In the genomic region with DNA sequence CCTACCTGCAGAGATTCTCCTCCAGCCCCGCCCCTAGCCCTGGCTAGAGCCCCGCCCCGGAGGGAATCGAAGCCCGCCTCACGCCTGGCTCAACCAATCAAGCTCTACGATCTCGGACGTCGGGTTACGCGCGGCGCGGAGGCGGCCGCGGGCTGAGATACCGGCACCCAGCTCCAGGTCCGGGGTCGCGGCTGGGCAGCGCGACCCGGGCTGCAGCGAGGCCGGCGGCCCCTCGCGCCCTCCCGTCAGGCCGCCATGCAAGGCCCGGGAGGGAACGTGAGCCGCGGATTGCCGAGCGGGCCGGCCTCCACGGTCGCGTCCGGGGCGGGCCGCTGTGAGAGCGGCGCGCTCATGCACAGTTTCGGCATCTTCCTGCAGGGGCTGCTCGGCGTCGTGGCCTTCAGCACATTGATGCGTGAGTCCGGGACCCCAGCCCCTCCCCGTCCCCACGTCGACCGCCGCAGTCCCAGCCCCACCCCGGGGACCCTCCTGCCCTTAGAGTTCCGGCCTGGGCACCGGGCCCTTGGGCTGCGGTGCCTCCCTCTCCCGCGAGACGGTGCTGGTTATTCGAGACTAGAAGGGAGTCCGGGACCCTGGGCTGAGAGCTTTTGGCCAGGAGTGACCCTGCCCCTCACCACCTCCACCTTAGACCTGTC, we compare ENCODE assay signal across 7 mouse cellular contexts. TPM values are rescaled to one million over a fixed set of nuclear protein-coding genes. Genes with fewer than 3 reads are reported as not detected.
A peak's percentile ranks its signal among the peaks of the same experiment; 100 is the strongest.
DNase-seq lines count a peak whose midpoint lies in the region; ATAC-seq lines count a peak whose summit lies in the region.

A gene (plus strand): TSS at position 115 of the 656 bp plus-strand sequence.

- DNase-seq in adrenal gland, postnatal 25 days: peak; percentile 87
- DNase-seq in heart, adult 18-20 months: peak; percentile 88 to 90
- DNase-seq in kidney, adult 8-10 months: peak; percentile 90 to 93
- DNase-seq in spleen, postnatal 10 days (ENCODE audit: low spot score in 2 of 2): peak; percentile 79 to 89

- peak; percentile 95 for ATAC-seq in embryonic facial prominence, embryonic 12.5 days (ENCODE audit: insufficient number of reproducible peaks, insufficient read depth, low FRiP score, low TSS enrichment)
- peak; percentile 92 for ATAC-seq in limb, embryonic 13.5 days (ENCODE audit: low FRiP score, low read depth)
- peak; percentile 97 for ATAC-seq in midbrain, embryonic 16.5 days

- H3K4me1 ChIP-seq in embryonic facial prominence, embryonic 12.5 days: peaks cover 30% of the 10 kb centered on the region
- peaks cover 45% of the 10 kb centered on the region for H3K4me1 ChIP-seq in limb, embryonic 13.5 days
- H3K4me1 ChIP-seq in midbrain, embryonic 16.5 days (ENCODE audit: control insufficient read depth, insufficient read depth, low read length): peaks cover 20% of the 10 kb centered on the region

- peak within 1 kb of the TSS; percentile 67 for H3K27ac ChIP-seq in embryonic facial prominence, embryonic 12.5 days
- H3K27ac ChIP-seq in limb, embryonic 13.5 days: peak within 1 kb of the TSS; percentile 80
- peak within 1 kb of the TSS; percentile 74 for H3K27ac ChIP-seq in midbrain, embryonic 16.5 days (ENCODE audit: low read length)

- no peaks in the 10 kb centered on the region for H3K9me3 ChIP-seq in embryonic facial prominence, embryonic 12.5 days
- no peaks in the 10 kb centered on the region for H3K9me3 ChIP-seq in limb, embryonic 13.5 days
- no peaks in the 10 kb centered on the region for H3K9me3 ChIP-seq in midbrain, embryonic 16.5 days (replicated peaks; ENCODE audit: control insufficient read depth, low read length, poor library complexity, severe bottlenecking)

- WGBS in embryonic facial prominence, embryonic 12.5 days: under 1% methylated on average over 61 of the region's 68 CpGs
- WGBS in limb, embryonic 13.5 days: under 1% methylated on average over 68 of the region's 68 CpGs
- WGBS in midbrain, embryonic 16.5 days: 0% methylated on average over 35 of the region's 68 CpGs

- H3K4me2 ChIP-seq in embryonic facial prominence, embryonic 12.5 days (replicated peaks): peak within 1 kb of the TSS; percentile 63
- peak within 1 kb of the TSS; percentile 90 for H3K4me2 ChIP-seq in limb, embryonic 13.5 days (replicated peaks)
- peak within 1 kb of the TSS; percentile 70 for H3K4me2 ChIP-seq in midbrain, embryonic 16.5 days (ENCODE audit: low read length)

- peak within 1 kb of the TSS; percentile 72 for H3K4me3 ChIP-seq in embryonic facial prominence, embryonic 12.5 days
- peak within 1 kb of the TSS; percentile 83 for H3K4me3 ChIP-seq in limb, embryonic 13.5 days
- peak within 1 kb of the TSS; percentile 79 for H3K4me3 ChIP-seq in midbrain, embryonic 16.5 days (ENCODE audit: low read depth, low read length)

- no peaks in the 10 kb centered on the region for H3K27me3 ChIP-seq in embryonic facial prominence, embryonic 12.5 days
- H3K27me3 ChIP-seq in limb, embryonic 13.5 days: no peaks in the 10 kb centered on the region
- no peaks in the 10 kb centered on the region for H3K27me3 ChIP-seq in midbrain, embryonic 16.5 days (ENCODE audit: control insufficient read depth, insufficient read depth, low read depth, low read length)

- H3K36me3 ChIP-seq in embryonic facial prominence, embryonic 12.5 days: no peaks in the 10 kb centered on the region; the same call in 1 of the 2 replicates
- H3K36me3 ChIP-seq in limb, embryonic 13.5 days: no peaks in the 10 kb centered on the region
- no peaks in the 10 kb centered on the region for H3K36me3 ChIP-seq in midbrain, embryonic 16.5 days (ENCODE audit: control insufficient read depth, insufficient read depth, low read length)

- H3K9ac ChIP-seq in embryonic facial prominence, embryonic 12.5 days: peak within 1 kb of the TSS; percentile 73
- peak within 1 kb of the TSS; percentile 89 for H3K9ac ChIP-seq in limb, embryonic 13.5 days
- peak within 1 kb of the TSS; percentile 87 for H3K9ac ChIP-seq in midbrain, embryonic 16.5 days (ENCODE audit: low read depth, low read length)

RNA-seq across cellular contexts. Expression of the gene that starts here (rescaled TPM):
- 15.4 and 27.1 TPM in 2 replicates for total RNA-seq in adrenal gland, postnatal 25 days (2021)
- polyA plus RNA-seq in embryonic facial prominence, embryonic 12.5 days (2016; fragmentation: Nextera tagmentation; extraction: Ambion mirVana): 39.2 and 41.4 TPM in 2 replicates
- 1 to 10 TPM; 6.0 to 8.5 TPM for total RNA-seq in heart, adult 18-20 months (2021)
- polyA plus RNA-seq in limb, embryonic 13.5 days (2015; fragmentation: Nextera tagmentation; extraction: Ambion mirVana): 30.4 and 32.4 TPM in 2 replicates
- 22.3 and 22.9 TPM in 2 replicates for polyA plus RNA-seq in midbrain, embryonic 16.5 days (2015; fragmentation: Nextera tagmentation; extraction: Ambion mirVana)

Comparison
In these comparisons a context has a peak if more than half of its experiments do, and no peak if none do; other contexts are left out.
1. Peak in every context shown above with its lines: DNase-seq, ATAC-seq, H3K4me3 ChIP-seq and H3K27ac ChIP-seq.